Mouse (Mus musculus) forebrain, embryonic 11.5 days (tissue): Measurements from ENCODE around the gene Prr13. TPM values are rescaled to one million over a fixed set of nuclear protein-coding genes. Genes with fewer than 3 reads are reported as not detected.

Experiments
- ATAC-seq: fragments of 200-750 bp; cut with Nextera tagmentation; replicated peaks from 2 replicates; pipeline ENCODE4 v1.8.0; 2017; ENCODE audit warnings: moderate TSS enrichment; ENCODE audit not compliant: low FRiP score
- DNase-seq: peaks from one replicate; pipeline ENCODE4 v3.0.0-alpha.2; 2017; ENCODE audit warnings: low spot score
- H3K27ac ChIP-seq: fragments of 300-500 bp; sonication (generic); 2 replicates; pipeline ENCODE4 v1.5.1; 2014; ENCODE audit warnings: low read depth, low read length
- H3K27me3 ChIP-seq: fragments of 300-500 bp; sonication (generic); 2 replicates; pipeline ENCODE4 v1.6.1; 2014; ENCODE audit warnings: mild to moderate bottlenecking, low read length, mixed read lengths; ENCODE audit not compliant: control insufficient read depth, insufficient read depth
- H3K36me3 ChIP-seq: fragments of 300-500 bp; sonication (generic); 2 replicates; pipeline ENCODE4 v1.6.1; 2014; ENCODE audit warnings: mild to moderate bottlenecking, low read length, moderate library complexity, mixed read lengths; ENCODE audit not compliant: control insufficient read depth, insufficient read depth
- H3K4me1 ChIP-seq: fragments of 300-500 bp; sonication (generic); replicated peaks from 2 replicates; pipeline ENCODE4 v1.6.1; 2014; ENCODE audit warnings: low read length, mixed read lengths; ENCODE audit not compliant: control insufficient read depth, insufficient read depth
- H3K4me2 ChIP-seq: fragments of 300-500 bp; sonication (generic); 2 replicates; pipeline ENCODE4 v1.6.1; 2014; ENCODE audit warnings: low read depth, mild to moderate bottlenecking, low read length, moderate library complexity, mixed read lengths; ENCODE audit not compliant: severe bottlenecking
- H3K4me3 ChIP-seq: fragments of 300-500 bp; sonication (generic); 2 replicates; pipeline ENCODE4 v1.5.1; 2014; ENCODE audit warnings: low read depth, low read length
- H3K9ac ChIP-seq: fragments of 300-500 bp; sonication (generic); 2 replicates; pipeline ENCODE4 v1.6.1; 2014; ENCODE audit warnings: low read length
- H3K9me3 ChIP-seq: fragments of 300-500 bp; sonication (generic); 2 replicates; pipeline ENCODE4 v1.6.1; 2016; ENCODE audit warnings: low read length, mixed read lengths; ENCODE audit not compliant: control insufficient read depth
- WGBS: fragments of 180-500 bp; shearing (Covaris S2); extraction: QIAGEN DNeasy Blood & Tissue Kit; methylation state at CpG from one replicate; pipeline ENCODE4 v1.1.7; 2014; 5-methylcytosine and 5-hydroxymethylcytosine counted together
- polyA plus RNA-seq: library from polyadenylated mRNA; unstranded; fragments of >200 nt; fragmentation: Nextera tagmentation; extraction: Ambion mirVana; gene quantifications from 2 replicates; pipeline ENCODE4 v1.2.1, GENCODE M21; 2014

Prr13 gene
- polyA plus RNA-seq, 1 experiment from 2014 or later, result 97.2 TPM

GRCm38 (mm10) chr15:102487664-102488063 is 28.8 kb downstream of the Prr13 start:
- Histone ChIP-seq H3K4me2 (no peak overlapping the region), H3K9ac (no peak overlapping the region), H3K4me1 (no peaks in the 10 kb centered on the region), H3K36me3 (peaks cover 37% of the 10 kb centered on the region), H3K27ac (no peak overlapping the region), H3K27me3 (no peaks in the 10 kb centered on the region), H3K9me3 (no peaks in the 10 kb centered on the region), H3K4me3 (no peak overlapping the region)
- DNase-seq (no peak), ATAC-seq (no peak)
- 83% methylated on average over 1 of the region's 1 CpGs for WGBS

- 92% methylated on average over 3 of the region's 3 CpGs for WGBS
- DNase-seq (no peak), ATAC-seq (no peak)
- Histone ChIP-seq H3K27ac (no peak overlapping the region), H3K4me2 (no peak overlapping the region), H3K27me3 (no peaks in the 10 kb centered on the region), H3K4me3 (no peak overlapping the region), H3K4me1 (no peaks in the 10 kb centered on the region), H3K36me3 (peaks cover 20% of the 10 kb centered on the region), H3K9me3 (no peaks in the 10 kb centered on the region), H3K9ac (no peak overlapping the region)
These were observed 39.5 kb downstream of the Prr13 start for GRCm38 (mm10) chr15:102498322-102498721.

- DNase-seq (no peak), ATAC-seq (no peak)
- Histone ChIP-seq H3K9me3 (no peaks in the 10 kb centered on the region), H3K27me3 (no peaks in the 10 kb centered on the region), H3K27ac (no peak overlapping the region), H3K4me2 (no peak overlapping the region), H3K9ac (no peak overlapping the region), H3K4me3 (no peak overlapping the region), H3K4me1 (no peaks in the 10 kb centered on the region), H3K36me3 (peaks cover 22% of the 10 kb centered on the region)
- WGBS, result 78% methylated on average over 3 of the region's 3 CpGs
These were observed 40.5 kb downstream of the Prr13 start for GRCm38 (mm10) chr15:102499370-102499769.

- H3K4me3 ChIP-seq, result no peak overlapping the region
- no peak for ATAC-seq
- no peaks in the 10 kb centered on the region for H3K9me3 ChIP-seq
- no peaks in the 10 kb centered on the region for H3K4me1 ChIP-seq
- H3K9ac ChIP-seq, result no peak overlapping the region
- H3K27me3 ChIP-seq, result no peaks in the 10 kb centered on the region
- WGBS, result 89% methylated on average over 6 of the region's 6 CpGs
- no peak overlapping the region for H3K27ac ChIP-seq
- H3K36me3 ChIP-seq, result peaks cover 22% of the 10 kb centered on the region
- H3K4me2 ChIP-seq, result no peak overlapping the region
- DNase-seq, result no peak
These were observed 41.0 kb downstream of the Prr13 start for GRCm38 (mm10) chr15:102499851-102500250.

GRCm38 (mm10) chr15:102500479-102500878 is 41.7 kb downstream of the Prr13 start:
- no peak overlapping the region for H3K9ac ChIP-seq
- H3K4me2 ChIP-seq, result no peak overlapping the region
- H3K4me3 ChIP-seq, result no peak overlapping the region
- H3K27me3 ChIP-seq, result no peaks in the 10 kb centered on the region
- no peaks in the 10 kb centered on the region for H3K9me3 ChIP-seq
- no peak for ATAC-seq
- H3K4me1 ChIP-seq, result no peaks in the 10 kb centered on the region
- no peak overlapping the region for H3K27ac ChIP-seq
- no peak for DNase-seq
- H3K36me3 ChIP-seq, result peaks cover 22% of the 10 kb centered on the region
- WGBS, result 91% methylated on average over 5 of the region's 5 CpGs

- no peak for ATAC-seq
- Histone ChIP-seq H3K9ac (no peak overlapping the region), H3K4me1 (no peaks in the 10 kb centered on the region), H3K4me3 (no peak overlapping the region), H3K4me2 (no peak overlapping the region), H3K27me3 (no peaks in the 10 kb centered on the region), H3K27ac (no peak overlapping the region), H3K36me3 (peaks cover 22% of the 10 kb centered on the region), H3K9me3 (no peaks in the 10 kb centered on the region)
- no peak for DNase-seq
- 88% methylated on average over 19 of the region's 19 CpGs for WGBS
These were observed 42.4 kb downstream of the Prr13 start for GRCm38 (mm10) chr15:102501084-102501814.

GRCm38 (mm10) chr15:102502254-102502840 is 43.5 kb downstream of the Prr13 start:
- Histone ChIP-seq H3K9me3 (no peaks in the 10 kb centered on the region), H3K27me3 (no peaks in the 10 kb centered on the region), H3K4me2 (no peak overlapping the region), H3K9ac (no peak overlapping the region), H3K27ac (no peak overlapping the region), H3K36me3 (peaks cover 20% of the 10 kb centered on the region), H3K4me3 (no peak overlapping the region), H3K4me1 (no peaks in the 10 kb centered on the region)
- ATAC-seq, result no peak
- WGBS, result 82% methylated on average over 9 of the region's 9 CpGs
- DNase-seq, result no peak

- Histone ChIP-seq H3K36me3 (peaks cover 17% of the 10 kb centered on the region), H3K9ac (no peak within 1 kb of the TSS), H3K9me3 (no peaks in the 10 kb centered on the region), H3K4me3 (no peak within 1 kb of the TSS), H3K27ac (no peak within 1 kb of the TSS), H3K4me1 (no peaks in the 10 kb centered on the region), H3K4me2 (no peak within 1 kb of the TSS), H3K27me3 (no peaks in the 10 kb centered on the region)
- no peak for DNase-seq
- 85% methylated on average over 1 of the region's 1 CpGs for WGBS
- no peak for ATAC-seq
These were observed 44.6 kb downstream of the Prr13 start, which contains the start of gene Gm10337 for GRCm38 (mm10) chr15:102503447-102503846. Gene Gm10337, plus strand, starts transcription at chr15:102503722.
